8 mouse cellular contexts compared by ENCODE assay signal in genomic region chr2:125123477-125123852, GRCm38 (mm10). TPM values are rescaled to one million over a fixed set of nuclear protein-coding genes. Genes with fewer than 3 reads are reported as not detected.
DNase-seq lines count a peak whose midpoint lies in the region; ATAC-seq and TF ChIP-seq lines count a peak whose summit lies in the region.

Gene Myef2, minus strand, starts transcription at chr2:125123661.

- WGBS in heart, embryonic 14.5 days: under 1% methylated on average over 40 of the region's 48 CpGs
- WGBS in liver, embryonic 16.5 days (ENCODE audit: insufficient replicate concordance): 1% methylated on average over 34 of the region's 48 CpGs
- WGBS in neural tube, embryonic 12.5 days: under 1% methylated on average over 48 of the region's 48 CpGs
- WGBS in stomach, postnatal 0 days: under 1% methylated on average over 40 of the region's 48 CpGs

- H3K4me2 ChIP-seq in heart, embryonic 14.5 days (ENCODE audit: low read length): peak within 1 kb of the TSS; percentile 77
- peak within 1 kb of the TSS; percentile 89 for H3K4me2 ChIP-seq in liver, embryonic 16.5 days (ENCODE audit: low read depth, low read length)
- peak within 1 kb of the TSS; percentile 68 for H3K4me2 ChIP-seq in neural tube, embryonic 12.5 days (replicated peaks)
- peak within 1 kb of the TSS; percentile 73 for H3K4me2 ChIP-seq in stomach, postnatal 0 days (replicated peaks; ENCODE audit: low read depth)

- H3K9ac ChIP-seq in heart, embryonic 14.5 days (ENCODE audit: low read length): peak within 1 kb of the TSS; percentile 96
- peak within 1 kb of the TSS; percentile 86 for H3K9ac ChIP-seq in liver, embryonic 16.5 days (ENCODE audit: low read depth, low read length)
- H3K9ac ChIP-seq in neural tube, embryonic 12.5 days: peak within 1 kb of the TSS; percentile 97
- H3K9ac ChIP-seq in stomach, postnatal 0 days (ENCODE audit: low read length): peak within 1 kb of the TSS; percentile 82

- no peaks in the 10 kb centered on the region for H3K4me1 ChIP-seq in brown adipose tissue, adult 24 weeks (ENCODE audit: control insufficient read depth, insufficient read depth, insufficient read length, low read length)
- peaks cover 3 to 29% of the 10 kb centered on the region in 2 experiments for H3K4me1 ChIP-seq in heart, embryonic 14.5 days (ENCODE audit: control insufficient read depth in 2 of 2, insufficient read depth in 2 of 2, low read length in 2 of 2)
- peaks cover 18% of the 10 kb centered on the region for H3K4me1 ChIP-seq in liver, embryonic 16.5 days (ENCODE audit: control insufficient read depth, low read depth, low read length)
- H3K4me1 ChIP-seq in neural tube, embryonic 12.5 days: peaks cover 22% of the 10 kb centered on the region
- H3K4me1 ChIP-seq in stomach, postnatal 0 days (replicated peaks; ENCODE audit: control insufficient read depth, insufficient read depth): no peaks in the 10 kb centered on the region

- peak; percentile 90 for ATAC-seq in erythroid progenitor cell, adult 5-6 weeks (replicated peaks; ENCODE audit: low FRiP score, poor library complexity, severe bottlenecking)
- ATAC-seq in heart, embryonic 14.5 days (ENCODE audit: insufficient number of reproducible peaks, insufficient read depth, low FRiP score, low read depth): peak; percentile 82
- peak; percentile 91 for ATAC-seq in liver, embryonic 16.5 days (ENCODE audit: low read depth)
- ATAC-seq in neural tube, embryonic 12.5 days (ENCODE audit: low FRiP score, low read depth): peak; percentile 89
- peak; percentile 94 for ATAC-seq in stomach, postnatal 0 days (ENCODE audit: low FRiP score, low TSS enrichment)

- no peaks in the 10 kb centered on the region for H3K9me3 ChIP-seq in heart, embryonic 14.5 days (ENCODE audit: control insufficient read depth, low read length)
- H3K9me3 ChIP-seq in liver, embryonic 16.5 days (replicated peaks; ENCODE audit: control insufficient read depth, low read length): no peaks in the 10 kb centered on the region
- no peaks in the 10 kb centered on the region for H3K9me3 ChIP-seq in neural tube, embryonic 12.5 days
- H3K9me3 ChIP-seq in stomach, postnatal 0 days (ENCODE audit: control insufficient read depth, low read length): no peaks in the 10 kb centered on the region

- peak within 1 kb of the TSS; percentile 87 for H3K4me3 ChIP-seq in brown adipose tissue, adult 24 weeks (ENCODE audit: insufficient read depth, low read depth, low read length)
- H3K4me3 ChIP-seq in heart, embryonic 14.5 days (ENCODE audit: control insufficient read depth in 1 of 2, insufficient read depth in 1 of 2, low read depth in 1 of 2, low read length in 2 of 2): peak within 1 kb of the TSS; percentile 82 to 87
- peak within 1 kb of the TSS; percentile 82 for H3K4me3 ChIP-seq in liver, embryonic 16.5 days (ENCODE audit: low read depth, low read length)
- H3K4me3 ChIP-seq in neural tube, embryonic 12.5 days: peak within 1 kb of the TSS; percentile 90
- peak within 1 kb of the TSS; percentile 60 for H3K4me3 ChIP-seq in stomach, postnatal 0 days (ENCODE audit: low read depth, low read length)

- H3K36me3 ChIP-seq in heart, embryonic 14.5 days (ENCODE audit: control insufficient read depth, insufficient read depth, low read length): no peaks in the 10 kb centered on the region
- H3K36me3 ChIP-seq in liver, embryonic 16.5 days (ENCODE audit: control insufficient read depth, insufficient read depth): no peaks in the 10 kb centered on the region
- H3K36me3 ChIP-seq in neural tube, embryonic 12.5 days: no peaks in the 10 kb centered on the region
- no peaks in the 10 kb centered on the region for H3K36me3 ChIP-seq in stomach, postnatal 0 days (ENCODE audit: control insufficient read depth, insufficient read depth, low read length)

- peak; percentile 89 for DNase-seq in CD4-positive helper T cell, adult 2 months (ENCODE audit: low read depth, low spot score)
- peak; percentile 86 for DNase-seq in kidney, postnatal 14 days
- peak; percentile 81 for DNase-seq in stomach, postnatal 0 days (ENCODE audit: low spot score)

- H3K27ac ChIP-seq in brown adipose tissue, adult 24 weeks (replicated peaks; ENCODE audit: low read depth, low read length): no peak within 1 kb of the TSS; the same call in 1 of the 2 replicates
- peak within 1 kb of the TSS; percentile 75 to 90 for H3K27ac ChIP-seq in heart, embryonic 14.5 days (replicated peaks in 1 of 2; ENCODE audit: control insufficient read depth in 1 of 2, insufficient read depth in 1 of 2, low read depth in 2 of 2, low read length in 2 of 2)
- peak within 1 kb of the TSS; percentile 69 for H3K27ac ChIP-seq in liver, embryonic 16.5 days (ENCODE audit: low read length)
- H3K27ac ChIP-seq in neural tube, embryonic 12.5 days: peak within 1 kb of the TSS; percentile 81
- H3K27ac ChIP-seq in stomach, postnatal 0 days (replicated peaks): peak within 1 kb of the TSS; percentile 85

- TF ChIP-seq EP300 in stomach, postnatal 0 days (optimal IDR thresholded peaks at IDR 0.05): peak; percentile 96

- no peaks in the 10 kb centered on the region for H3K27me3 ChIP-seq in heart, embryonic 14.5 days (ENCODE audit: control insufficient read depth, insufficient read depth, low read length)
- H3K27me3 ChIP-seq in liver, embryonic 16.5 days (ENCODE audit: control insufficient read depth, insufficient read depth, low read depth, low read length): no peaks in the 10 kb centered on the region
- no peaks in the 10 kb centered on the region for H3K27me3 ChIP-seq in neural tube, embryonic 12.5 days (replicated peaks)
- H3K27me3 ChIP-seq in stomach, postnatal 0 days (ENCODE audit: control insufficient read depth, insufficient read depth, low read length): no peaks in the 10 kb centered on the region

- no peak for TF ChIP-seq CTCF in stomach, postnatal 0 days (IDR thresholded peaks at IDR 0.05; ENCODE audit: low read depth)

RNA-seq across cellular contexts. Expression of gene Myef2, which starts in this region (rescaled TPM):
- polyA plus RNA-seq in brown adipose tissue, adult 24 weeks (2012; ENCODE audit: insufficient read depth, insufficient read length, missing spikeins): 7.4 and 8.0 TPM in 2 replicates
- total RNA-seq in erythroid progenitor cell, adult 5-6 weeks (2015; ENCODE audit: low replicate concordance): 109 and 129 TPM in 2 replicates
- 185 and 209 TPM in 2 replicates for total RNA-seq in erythroid progenitor cell, adult 5-6 weeks (2017; ENCODE audit: low replicate concordance)
- polyA plus RNA-seq in heart, embryonic 14.5 days (2014; fragmentation: Nextera tagmentation; extraction: Ambion mirVana): 65.6 and 66.4 TPM in 2 replicates
- polyA plus RNA-seq in liver, embryonic 16.5 days (2015; fragmentation: Nextera tagmentation; extraction: Ambion mirVana): 18.9 and 19.9 TPM in 2 replicates
- polyA plus RNA-seq in neural tube, embryonic 12.5 days (2016; fragmentation: Nextera tagmentation; extraction: Ambion mirVana): 257 and 259 TPM in 2 replicates
- polyA plus RNA-seq in stomach, postnatal 0 days (2015; fragmentation: Nextera tagmentation; extraction: Ambion mirVana): 20.2 and 22.1 TPM in 2 replicates
